Mouse (Mus musculus): Measurements from ENCODE around the gene Coq10a.

Coq10a gene

DNA sequence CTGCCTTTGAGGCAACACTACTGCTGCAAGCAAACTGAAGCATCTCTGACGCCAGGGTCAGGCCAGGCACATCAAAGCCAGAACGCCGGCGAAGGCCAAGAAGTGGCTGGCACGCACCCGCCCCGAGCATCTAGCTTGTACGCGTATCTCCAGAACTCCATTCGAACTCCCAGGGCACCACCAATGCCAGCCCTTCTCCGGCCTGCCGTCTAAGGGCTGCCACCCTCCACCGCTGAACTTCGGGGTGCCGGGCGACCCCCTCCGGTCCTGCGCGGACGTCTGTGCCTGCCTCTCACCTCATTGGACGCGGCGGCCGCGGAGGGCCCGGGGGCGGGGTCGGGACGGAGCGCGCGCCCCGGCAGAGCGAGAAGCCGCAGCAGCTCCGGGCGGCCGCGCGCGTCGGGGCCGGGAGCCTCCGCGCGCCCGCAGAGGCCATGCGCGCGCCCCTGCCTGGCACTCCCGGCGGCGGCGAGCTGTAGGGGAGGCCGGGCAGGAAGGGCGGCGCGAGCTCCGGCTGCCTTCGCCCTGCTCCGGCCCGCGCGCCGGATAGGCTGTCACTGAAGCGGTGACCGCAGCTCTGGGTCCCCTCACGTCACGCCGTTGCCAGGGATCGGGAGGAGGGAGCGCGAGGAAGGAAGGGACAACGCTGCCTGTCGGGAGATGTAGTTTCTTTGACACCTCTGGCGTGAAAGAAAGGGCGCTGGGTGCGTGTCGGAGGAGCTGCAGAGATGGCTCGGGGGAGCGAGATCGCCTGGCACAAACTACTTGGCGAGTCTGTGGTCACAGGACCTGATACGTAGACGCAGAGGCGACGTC, at the start of gene Coq10a:
TSS of gene Coq10a (minus strand) at position 596 of the 816 bp plus-strand sequence.
- peak; percentile 92 for DNase-seq (ENCODE audit: low read depth, low spot score)

DNA sequence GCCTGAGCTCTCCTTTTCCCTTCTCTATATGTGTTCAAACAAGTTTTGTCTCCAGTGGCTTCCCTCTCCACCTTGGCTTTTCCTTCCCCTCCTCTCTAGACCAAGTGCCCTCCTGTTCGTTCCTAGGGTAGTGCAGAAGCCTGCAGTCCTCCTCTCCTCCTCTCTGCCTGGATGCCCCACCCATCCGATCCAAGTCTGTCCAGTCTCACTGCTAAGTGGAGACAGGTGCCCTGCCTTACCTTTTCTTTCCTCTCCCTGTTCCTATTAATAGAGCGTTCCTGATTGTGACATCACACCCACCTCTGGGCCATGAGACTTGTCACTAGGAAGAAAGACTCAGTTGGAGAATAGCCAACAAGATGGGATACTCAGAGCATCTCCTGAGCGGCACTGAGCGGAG, 46.1 kb upstream of the Coq10a start:
- DNase-seq (ENCODE audit: low read depth, low spot score): no peak

DNA sequence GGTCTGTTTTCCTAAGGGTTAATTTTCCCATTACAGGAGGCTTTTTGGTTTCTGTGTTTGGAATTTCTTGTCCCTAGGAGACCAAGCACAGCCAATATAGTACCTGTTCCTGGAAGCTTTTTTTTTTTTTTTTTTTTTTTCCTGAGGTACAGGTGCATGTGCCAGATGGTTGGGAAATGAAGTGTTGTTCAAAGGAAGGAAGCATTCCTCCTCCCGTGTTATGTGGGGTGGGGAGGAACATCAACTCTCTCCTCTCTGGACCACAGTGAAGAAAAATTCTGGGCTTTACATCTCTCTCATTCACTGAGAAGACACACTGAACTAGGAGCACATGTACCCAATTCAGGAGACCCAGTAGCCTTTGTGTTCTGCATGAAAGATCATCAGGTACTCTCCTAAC, 44.3 kb upstream of the Coq10a start:
- DNase-seq (ENCODE audit: low read depth, low spot score): no peak

DNA sequence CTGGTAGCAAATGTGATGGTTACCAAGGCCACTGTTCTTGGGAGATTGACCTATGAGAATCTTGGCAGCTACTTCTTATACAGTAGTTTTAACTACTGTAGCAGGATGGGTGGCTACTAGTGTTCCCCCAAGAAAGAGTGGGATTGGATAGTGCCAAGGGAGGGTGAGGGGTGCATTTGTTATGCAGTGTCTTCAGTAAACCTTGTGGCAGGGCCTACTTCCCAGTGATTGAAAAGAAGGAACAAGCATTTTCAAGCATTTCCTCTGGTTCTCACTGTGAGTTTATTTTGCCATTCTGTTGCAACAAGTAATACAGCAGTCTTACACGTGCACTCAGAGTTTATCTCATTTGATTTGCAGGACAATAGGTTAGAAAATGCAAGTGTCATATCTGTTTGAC, 43.8 kb upstream of the Coq10a start:
- peak; percentile 43 for DNase-seq (ENCODE audit: low read depth, low spot score)

- DNase-seq (ENCODE audit: low read depth, low spot score): no peak
These were observed 43.2 kb upstream of the Coq10a start for GRCm38 (mm10) chr10:128412055-128412381.

GRCm38 (mm10) chr10:128411211-128412054, 42.6 kb upstream of the Coq10a start, which contains the start of the genes Nabp2 and Rnf41:
TSS of gene Nabp2 (minus strand) at chr10:128411492.
TSS of gene Rnf41 (plus strand) at chr10:128411657.
- DNase-seq (ENCODE audit: low read depth, low spot score): peak; percentile 98

DNA sequence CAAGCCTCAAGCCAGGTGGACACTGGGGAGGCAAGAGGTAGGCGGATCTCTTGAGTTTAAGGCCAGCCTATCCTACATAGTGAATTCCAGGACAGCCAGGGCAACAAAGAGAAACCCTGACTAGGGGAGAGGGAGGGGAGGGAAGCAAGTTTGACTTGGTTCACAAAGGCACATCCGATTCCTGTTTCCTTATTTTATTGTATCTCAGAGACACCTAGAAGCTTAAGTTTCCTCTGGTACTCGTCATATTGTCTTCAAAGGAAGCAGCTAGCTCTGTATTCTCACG, 41.7 kb upstream of the Coq10a start:
- peak; percentile 83 for DNase-seq (ENCODE audit: low read depth, low spot score)

GRCm38 (mm10) chr10:128409692-128410559, 41.1 kb upstream of the Coq10a start:
- peak; percentile 98 for DNase-seq (ENCODE audit: low read depth, low spot score)

DNA sequence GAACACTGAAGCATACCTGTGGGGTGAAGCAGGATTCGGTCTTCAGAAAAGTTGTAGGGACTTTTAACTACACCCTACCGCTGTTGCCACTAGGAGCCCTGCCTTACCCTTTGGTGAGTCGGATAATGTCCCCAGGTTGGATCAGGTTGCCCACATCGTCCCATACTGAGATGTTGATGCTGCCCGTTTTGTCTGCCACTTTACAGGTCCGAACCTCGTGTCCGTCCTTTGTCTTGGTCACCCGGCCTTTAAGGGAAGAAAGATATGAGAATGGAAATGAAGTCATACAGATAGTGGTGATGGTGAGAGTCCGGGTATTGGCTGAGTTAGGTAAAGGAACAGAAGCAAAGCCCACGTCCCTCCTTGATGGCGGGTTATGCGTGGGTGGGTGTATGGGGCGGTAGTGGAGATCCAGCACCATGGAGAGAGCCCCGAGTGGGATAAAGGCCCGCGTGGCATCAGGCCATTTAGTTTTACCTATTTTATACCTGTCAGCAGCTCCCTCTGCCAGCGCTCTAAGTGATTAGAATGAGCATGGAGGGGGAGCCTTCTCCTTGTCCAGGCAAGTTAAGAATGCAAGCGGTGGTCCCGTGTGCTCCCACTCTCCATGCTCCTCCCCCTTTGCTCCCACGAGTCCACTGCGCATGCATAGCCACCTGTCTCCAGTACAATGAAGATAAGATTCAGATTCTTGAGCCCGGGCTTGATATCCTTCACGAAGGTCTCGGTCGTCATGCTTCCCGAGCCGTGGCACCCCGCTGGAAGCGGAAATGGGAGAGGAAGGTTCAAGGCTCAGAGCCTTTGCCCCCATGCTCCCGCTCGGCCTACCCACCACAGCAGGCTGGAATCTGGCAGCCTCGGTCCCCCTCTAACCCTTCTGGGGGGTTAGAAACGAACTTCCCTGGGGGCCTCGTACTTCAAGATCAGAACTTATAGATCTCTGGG, 40.1 kb upstream of the Coq10a start:
- peak; percentile 14 for DNase-seq (ENCODE audit: low read depth, low spot score)

GRCm38 (mm10) chr10:128403931-128404330, 35.1 kb upstream of the Coq10a start:
- DNase-seq (ENCODE audit: low read depth, low spot score): no peak

DNA sequence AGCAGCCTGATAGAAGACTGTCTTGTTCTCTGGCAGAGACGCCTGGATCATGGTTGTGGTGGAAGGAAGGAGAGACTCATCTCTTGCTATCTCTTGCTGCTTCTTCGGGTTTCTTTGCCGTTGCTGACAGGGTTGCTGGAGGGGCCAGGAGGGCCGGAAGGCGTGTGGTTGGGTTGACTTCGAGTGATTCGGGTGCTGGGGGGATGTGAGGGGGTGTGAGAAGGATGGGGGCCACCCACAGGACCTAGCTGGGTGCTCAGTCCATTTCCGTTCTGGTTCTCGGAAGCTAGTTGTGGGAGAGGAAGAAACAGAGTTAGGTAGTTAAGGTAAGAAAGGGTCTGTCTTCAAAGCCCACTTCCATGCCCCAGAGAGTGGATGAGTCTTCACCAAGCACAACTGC, 32.8 kb upstream of the Coq10a start:
- DNase-seq (ENCODE audit: low read depth, low spot score): no peak

DNA sequence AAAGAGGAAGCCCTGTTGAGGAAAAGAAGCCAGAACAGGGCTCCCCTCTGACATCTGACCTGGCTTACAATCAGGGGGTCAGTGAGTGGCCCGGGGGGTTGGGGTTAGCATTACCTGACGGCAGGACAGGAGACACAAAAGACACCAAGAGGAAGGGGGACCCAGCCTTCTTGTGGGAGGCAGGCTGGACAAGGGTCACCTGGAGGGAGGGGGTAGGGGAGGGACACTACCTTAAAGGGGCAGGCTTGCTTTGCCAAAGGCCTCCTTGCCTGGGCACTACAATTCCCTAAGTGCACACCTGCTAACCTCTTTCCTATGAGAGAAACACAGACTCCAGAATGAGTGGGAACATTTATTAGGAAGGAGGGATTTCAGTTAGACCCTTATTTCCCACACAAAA, 32.3 kb upstream of the Coq10a start, which contains the start of gene Slc39a5:
TSS of gene Slc39a5 (minus strand) at position 174 of the 400 bp plus-strand sequence.
- no peak for DNase-seq (ENCODE audit: low read depth, low spot score)

DNA sequence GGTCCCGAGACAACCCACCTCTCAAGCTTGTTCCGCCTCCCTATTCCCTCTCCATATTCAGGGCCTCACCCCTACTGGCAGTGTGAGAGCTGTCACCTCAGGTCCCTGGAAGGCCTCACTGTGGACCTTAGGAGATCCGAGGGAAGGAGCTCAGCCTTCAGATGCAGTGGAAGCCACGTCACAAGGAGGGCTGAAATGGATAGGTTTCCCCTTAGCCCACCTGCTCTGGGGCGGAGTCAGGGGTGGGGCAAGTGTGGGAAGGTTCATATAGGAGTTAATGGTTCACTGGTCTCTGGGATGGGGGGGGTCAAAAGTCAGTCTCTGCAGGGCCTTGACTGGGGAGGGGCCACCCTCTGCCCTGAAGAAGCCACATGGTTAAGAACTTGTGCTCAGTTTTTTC, 31.5 kb upstream of the Coq10a start:
- DNase-seq (ENCODE audit: low read depth, low spot score): no peak

DNA sequence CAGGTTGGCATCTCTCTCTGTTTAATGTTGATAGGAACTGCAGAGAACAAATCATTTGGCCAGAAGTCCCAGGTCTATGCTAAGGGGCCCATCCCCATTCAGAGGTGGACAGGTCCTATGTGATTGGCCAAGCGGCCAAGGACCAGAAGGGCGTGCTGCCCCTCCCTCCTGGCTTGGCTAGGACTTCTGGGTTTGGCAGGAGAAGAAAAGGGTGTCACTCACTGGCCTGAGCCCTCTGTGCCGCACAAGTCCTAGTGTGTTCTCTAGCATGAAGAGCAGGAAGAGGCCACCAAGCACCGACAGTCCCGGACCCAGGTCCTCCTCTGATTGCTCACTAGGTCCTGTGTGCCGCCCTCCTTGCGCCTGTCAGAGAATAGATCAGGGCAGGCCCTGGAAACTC, 28.7 kb upstream of the Coq10a start:
- DNase-seq (ENCODE audit: low read depth, low spot score): no peak

DNA sequence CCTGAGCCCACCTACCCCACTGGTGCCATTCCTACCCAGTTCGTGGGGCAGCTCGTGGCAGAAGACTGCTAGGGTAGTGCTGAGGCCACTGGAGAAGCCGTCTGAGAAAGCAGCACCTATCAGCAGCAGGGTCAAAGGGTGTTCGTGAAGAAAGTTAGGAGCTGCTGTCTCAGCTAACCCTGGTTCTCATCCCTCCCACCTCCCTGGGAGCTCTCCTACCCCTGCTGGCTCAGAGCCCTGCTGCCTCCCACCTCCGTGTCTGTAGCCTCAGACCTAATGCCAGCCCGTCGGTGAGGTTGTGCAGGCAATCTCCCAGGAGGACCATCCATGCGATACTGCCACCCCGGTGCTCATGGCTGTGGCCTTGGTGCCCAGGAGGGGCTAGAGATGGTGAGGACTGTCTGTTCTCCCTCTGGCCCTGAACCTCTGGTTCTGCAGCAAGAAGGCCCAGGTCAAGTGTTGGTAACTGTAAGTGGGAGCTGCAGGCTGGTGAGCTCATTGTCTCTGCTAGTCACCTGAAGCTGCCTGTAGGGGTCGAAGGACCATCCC, 28.0 kb upstream of the Coq10a start:
- no peak for DNase-seq (ENCODE audit: low read depth, low spot score)

- no peak for DNase-seq (ENCODE audit: low read depth, low spot score)
These were observed 27.3 kb upstream of the Coq10a start for GRCm38 (mm10) chr10:128396017-128396673.

- DNase-seq (ENCODE audit: low read depth, low spot score): no peak
These were observed 23.1 kb upstream of the Coq10a start for GRCm38 (mm10) chr10:128391850-128392249.

DNA sequence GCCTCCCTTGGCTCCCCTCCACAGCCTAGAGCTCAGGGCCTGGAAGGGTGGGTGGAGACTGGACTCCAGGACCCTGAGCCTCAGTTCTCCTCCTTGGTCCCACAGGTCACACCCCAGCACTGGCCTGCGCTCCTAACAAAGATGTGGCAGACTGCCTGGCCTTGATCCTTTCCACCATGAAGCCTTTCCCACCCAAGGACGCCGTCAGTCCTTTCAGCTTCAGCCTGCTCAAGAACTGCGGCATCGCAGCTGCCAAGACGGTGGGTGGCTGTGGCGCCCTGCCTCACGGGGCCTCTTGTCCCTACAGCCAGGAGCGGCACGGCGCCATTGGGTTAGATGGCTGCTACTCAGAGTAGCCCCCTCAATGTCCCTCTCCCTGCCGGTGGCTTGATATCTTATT, 21.6 kb upstream of the Coq10a start:
- no peak for DNase-seq (ENCODE audit: low read depth, low spot score)

DNA sequence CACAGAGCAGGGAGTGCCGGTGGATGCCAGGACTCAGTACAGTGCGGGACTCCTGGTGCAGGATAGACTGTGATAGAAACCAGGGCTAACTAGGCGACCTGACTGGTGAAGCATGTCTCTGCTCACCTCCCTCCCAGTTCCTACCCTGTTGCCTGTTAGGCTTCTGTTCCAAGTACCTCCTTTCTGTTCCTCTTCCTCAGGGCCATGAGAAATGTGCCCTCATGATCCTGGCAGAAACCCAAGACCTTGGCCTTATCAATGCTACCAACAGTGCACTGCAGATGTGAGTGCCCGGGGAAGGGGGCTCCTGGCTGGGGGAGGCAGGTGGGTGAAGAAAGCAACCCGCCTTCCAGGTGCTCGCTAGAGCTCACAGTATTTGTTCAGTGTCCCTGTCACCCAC, 20.8 kb upstream of the Coq10a start:
- no peak for DNase-seq (ENCODE audit: low read depth, low spot score)

DNA sequence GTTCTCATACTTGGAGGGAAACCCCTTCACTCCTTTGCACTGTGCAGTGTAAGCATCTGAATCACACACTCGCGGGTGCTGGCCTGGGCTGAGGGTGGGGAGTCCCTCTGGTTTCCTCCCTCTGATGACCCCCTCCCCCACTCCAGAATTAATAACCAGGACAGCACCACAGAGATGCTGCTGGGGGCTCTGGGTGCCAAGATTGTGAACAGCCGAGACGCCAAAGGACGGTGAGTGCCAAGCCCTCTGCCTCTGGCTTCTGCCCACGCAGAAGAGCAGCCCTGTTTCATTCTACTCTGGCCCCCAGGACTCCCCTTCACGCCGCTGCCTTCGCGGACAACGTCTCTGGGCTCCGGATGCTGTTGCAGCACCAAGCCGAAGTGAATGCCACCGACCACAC, 20.1 kb upstream of the Coq10a start:
- DNase-seq (ENCODE audit: low read depth, low spot score): no peak

Data from A20 (cell line).